Mouse (Mus musculus) skeletal muscle tissue, postnatal 0 days (tissue): ENCODE data around the gene Frk. TPM values are rescaled to one million over a fixed set of nuclear protein-coding genes. Genes with fewer than 3 reads are reported as not detected.

ENCODE experiments used
- polyA plus RNA-seq: library from polyadenylated mRNA; unstranded; fragments of >200 nt; fragmentation: Nextera tagmentation; extraction: Ambion mirVana; gene quantifications from 2 replicates; pipeline ENCODE4 v1.2.1, GENCODE M21; 2015

The Frk gene
- 2.6 and 2.7 TPM in 2 replicates for polyA plus RNA-seq

DNA sequence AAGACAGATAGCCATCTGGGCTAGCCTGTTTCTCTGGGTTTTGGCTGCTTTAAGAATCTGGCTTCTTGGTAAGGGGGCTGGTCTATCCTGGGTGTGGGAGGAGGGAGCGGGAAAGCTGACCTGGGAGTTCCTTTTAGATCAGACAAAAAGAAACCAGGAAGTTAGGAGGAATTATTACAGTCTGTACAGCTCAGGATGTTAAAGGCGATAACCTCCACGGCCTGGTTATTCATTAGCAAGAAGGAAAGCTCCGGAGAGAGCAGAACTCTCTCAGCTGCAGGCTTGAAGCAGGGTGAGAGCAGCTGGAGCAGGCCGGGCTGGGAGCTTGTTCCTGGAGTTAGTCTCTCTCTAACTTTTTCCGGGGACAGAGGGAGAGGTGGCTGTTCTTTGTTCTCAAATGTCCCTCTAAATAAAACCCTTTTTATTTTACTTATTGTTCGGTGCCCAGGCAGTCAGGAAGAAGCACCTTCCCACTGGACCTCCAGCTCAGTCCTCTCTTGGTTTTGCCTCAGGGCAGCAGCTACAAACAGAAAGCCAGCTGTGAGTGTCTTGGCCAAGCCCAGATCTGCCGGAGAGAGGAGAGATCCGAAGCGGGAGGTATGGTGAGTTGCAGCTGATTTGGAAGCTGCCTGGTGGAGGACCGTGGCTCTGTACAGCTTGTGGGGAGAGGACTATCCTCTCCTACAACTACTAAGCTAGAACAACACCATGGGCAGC, at the start of gene Frk:
Gene Frk (plus strand): TSS at position 103 of the 717 bp plus-strand sequence.

Other genes with a start within 250 kb of the Frk start
- 56.5 and 57.6 TPM in 2 replicates for gene Tspyl1, start 201.2 kb upstream of the Frk start, polyA plus RNA-seq
- gene Tspyl4, start 186.0 kb upstream of the Frk start, polyA plus RNA-seq = 2.3 and 2.4 TPM in 2 replicates
- gene Col10a1, start 93.4 kb upstream of the Frk start, polyA plus RNA-seq = 0.13 and 3.9 TPM in 2 replicates
- 4.5 and 5.1 TPM in 2 replicates for gene Nt5dc1, start 64.8 kb upstream of the Frk start, polyA plus RNA-seq